Mouse (Mus musculus): ENCODE results near the gene Cacfd1.

The Cacfd1 gene

GRCm38 (mm10) chr2:27009714-27010244 lies at the start of gene Cacfd1:
TSS of gene Cacfd1 (plus strand) at chr2:27009926.
- no peak for TF ChIP-seq CTCF (conservative IDR thresholded peaks at IDR 0.05; ENCODE audit: low read length)
- no peak for TF ChIP-seq NANOG (IDR thresholded peaks at IDR 0.05; ENCODE audit: borderline replicate concordance, low read length)
- TF ChIP-seq POU5F1 (IDR thresholded peaks at IDR 0.05; ENCODE audit: borderline replicate concordance, low read length): no peak

DNA sequence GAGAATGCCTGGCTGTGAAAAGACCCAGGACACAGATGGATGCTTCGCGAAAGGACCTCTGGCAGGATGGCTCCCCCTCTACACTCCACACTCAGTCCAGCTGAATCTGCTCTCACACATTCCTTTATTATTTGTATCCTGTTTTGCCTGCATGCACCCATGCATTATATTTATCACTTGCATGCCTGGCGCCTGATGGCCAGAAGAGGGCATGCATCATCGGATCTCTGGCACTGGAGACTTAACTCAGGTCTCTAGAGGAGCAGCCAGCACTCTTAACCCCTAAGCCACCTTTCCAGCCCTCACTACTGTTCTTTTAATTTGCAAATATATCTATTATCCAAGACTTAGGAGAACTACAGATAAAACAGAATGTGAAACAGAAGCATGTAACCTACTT lies 49.0 kb upstream of the Cacfd1 start:
- H3K36me3 ChIP-seq (ENCODE audit: insufficient read depth, low read length): peaks cover 71% of the 10 kb centered on the region
- no peak for TF ChIP-seq NANOG (IDR thresholded peaks at IDR 0.05; ENCODE audit: borderline replicate concordance, low read length)
- no peak; the same call in 1 of the 2 replicates for TF ChIP-seq CTCF (conservative IDR thresholded peaks at IDR 0.05; ENCODE audit: low read length)
- no peak for TF ChIP-seq POU5F1 (IDR thresholded peaks at IDR 0.05; ENCODE audit: borderline replicate concordance, low read length)
- peaks cover 39% of the 10 kb centered on the region for H3K4me1 ChIP-seq (replicated peaks; ENCODE audit: low read depth, low read length)
- H3K9me3 ChIP-seq (ENCODE audit: low read length): no peaks in the 10 kb centered on the region
- H3K4me3 ChIP-seq (replicated peaks; ENCODE audit: low read length): no peak overlapping the region
- H3K27me3 ChIP-seq (ENCODE audit: insufficient read depth, low read length): no peaks in the 10 kb centered on the region

More at GRCm38 (mm10) chr2:27009714-27010244, at the start of gene Cacfd1:
- Histone ChIP-seq H3K9me3 (ENCODE audit: low read length) (no peaks in the 10 kb centered on the region), H3K27me3 (ENCODE audit: insufficient read depth, low read length) (peaks cover 7% of the 10 kb centered on the region; the same call in 1 of the 2 replicates), H3K4me3 (replicated peaks; ENCODE audit: low read length) (peak within 1 kb of the TSS; percentile 90), H3K36me3 (ENCODE audit: insufficient read depth, low read length) (peaks cover 13% of the 10 kb centered on the region), H3K4me1 (replicated peaks; ENCODE audit: low read depth, low read length) (peaks cover 26% of the 10 kb centered on the region)

- H3K4me1 ChIP-seq (replicated peaks; ENCODE audit: low read depth, low read length): peaks cover 39% of the 10 kb centered on the region
- TF ChIP-seq POU5F1 (IDR thresholded peaks at IDR 0.05; ENCODE audit: borderline replicate concordance, low read length) (peak; percentile 88), NANOG (IDR thresholded peaks at IDR 0.05; ENCODE audit: borderline replicate concordance, low read length) (no peak)
- H3K36me3 ChIP-seq (ENCODE audit: insufficient read depth, low read length): peaks cover 38% of the 10 kb centered on the region
- H3K27me3 ChIP-seq (ENCODE audit: insufficient read depth, low read length): no peaks in the 10 kb centered on the region
- peak within 1 kb of the TSS; percentile 93 for H3K4me3 ChIP-seq (replicated peaks; ENCODE audit: low read length)
- H3K9me3 ChIP-seq (ENCODE audit: low read length): no peaks in the 10 kb centered on the region
Measured at GRCm38 (mm10) chr2:26963923-26964723, 45.6 kb upstream of the Cacfd1 start, which contains the start of gene Rexo4. TSS of gene Rexo4 (minus strand) at chr2:26964386.

DNA sequence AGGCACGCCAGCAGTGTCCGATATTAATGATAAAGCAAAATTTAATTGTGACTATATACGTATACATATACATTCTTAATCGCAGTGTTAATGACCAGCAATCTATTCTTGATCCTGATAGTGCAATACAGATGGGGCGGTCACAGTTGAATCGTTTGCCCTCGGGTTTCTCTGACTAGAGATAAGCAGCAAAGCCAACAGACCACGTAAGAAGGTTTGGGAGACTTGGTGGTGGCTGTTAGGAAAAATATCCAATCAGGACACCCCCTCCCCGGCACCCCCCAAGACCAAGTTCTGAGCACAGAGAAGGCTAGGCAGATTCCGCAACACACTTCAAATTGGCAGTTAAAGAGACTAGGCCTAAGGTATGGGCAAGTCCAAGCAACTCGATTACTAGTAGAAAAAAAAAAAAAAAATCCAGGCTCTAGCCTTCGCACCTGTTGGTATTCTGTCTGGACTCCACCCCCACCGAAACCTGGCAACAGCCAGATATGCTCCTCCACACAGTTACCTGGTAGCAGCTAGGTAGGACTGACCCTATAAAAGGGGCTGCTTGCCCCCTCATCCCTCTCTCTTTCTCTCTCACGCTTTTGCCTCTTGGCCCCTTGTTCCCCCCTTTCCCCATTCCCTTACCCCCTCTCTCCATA lies 44.9 kb upstream of the Cacfd1 start:
- no peak for TF ChIP-seq POU5F1 (IDR thresholded peaks at IDR 0.05; ENCODE audit: borderline replicate concordance, low read length)
- no peak for TF ChIP-seq CTCF (conservative IDR thresholded peaks at IDR 0.05; ENCODE audit: low read length)
- Histone ChIP-seq H3K4me1 (replicated peaks; ENCODE audit: low read depth, low read length) (peaks cover 39% of the 10 kb centered on the region), H3K9me3 (ENCODE audit: low read length) (no peaks in the 10 kb centered on the region), H3K36me3 (ENCODE audit: insufficient read depth, low read length) (peaks cover 34% of the 10 kb centered on the region), H3K27me3 (ENCODE audit: insufficient read depth, low read length) (no peaks in the 10 kb centered on the region), H3K4me3 (replicated peaks; ENCODE audit: low read length) (peak overlapping the region; percentile 93)

DNA sequence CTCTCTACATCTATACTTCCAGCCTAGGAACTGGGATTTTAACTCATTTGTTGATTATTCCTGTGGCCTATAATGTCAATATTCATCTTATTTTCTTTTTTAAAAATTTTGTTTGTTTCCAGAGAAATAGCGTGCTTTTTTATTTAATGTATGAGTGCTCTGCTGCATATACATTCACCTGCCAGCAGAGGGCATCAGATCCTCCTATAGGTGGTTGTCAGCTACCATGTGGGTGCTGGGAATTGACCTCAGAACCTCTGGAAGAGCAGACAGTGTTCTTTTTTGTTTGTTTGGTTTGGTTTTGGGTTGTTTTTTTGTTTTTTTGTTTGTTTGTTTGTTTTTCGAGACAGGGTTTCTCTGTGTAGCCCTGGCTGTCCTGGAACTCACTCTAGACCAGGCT lies 42.5 kb upstream of the Cacfd1 start:
- TF ChIP-seq NANOG (IDR thresholded peaks at IDR 0.05; ENCODE audit: borderline replicate concordance, low read length): no peak
- peak; percentile 84 for TF ChIP-seq CTCF (conservative IDR thresholded peaks at IDR 0.05; ENCODE audit: low read length)
- TF ChIP-seq POU5F1 (IDR thresholded peaks at IDR 0.05; ENCODE audit: borderline replicate concordance, low read length): no peak
- Histone ChIP-seq H3K27me3 (ENCODE audit: insufficient read depth, low read length) (no peaks in the 10 kb centered on the region), H3K4me3 (replicated peaks; ENCODE audit: low read length) (no peak overlapping the region), H3K9me3 (ENCODE audit: low read length) (no peaks in the 10 kb centered on the region), H3K36me3 (ENCODE audit: insufficient read depth, low read length) (peaks cover 9% of the 10 kb centered on the region), H3K4me1 (replicated peaks; ENCODE audit: low read depth, low read length) (peaks cover 23% of the 10 kb centered on the region)

GRCm38 (mm10) chr2:26973116-26973515 lies 36.6 kb upstream of the Cacfd1 start, which contains the start of gene Adamts13:
TSS of gene Adamts13 (plus strand) at chr2:26973416.
- Histone ChIP-seq H3K4me1 (replicated peaks; ENCODE audit: low read depth, low read length) (no peaks in the 10 kb centered on the region), H3K36me3 (ENCODE audit: insufficient read depth, low read length) (no peaks in the 10 kb centered on the region), H3K9me3 (ENCODE audit: low read length) (no peaks in the 10 kb centered on the region), H3K27me3 (ENCODE audit: insufficient read depth, low read length) (peaks cover 6% of the 10 kb centered on the region), H3K4me3 (replicated peaks; ENCODE audit: low read length) (no peak within 1 kb of the TSS)
- TF ChIP-seq POU5F1 (IDR thresholded peaks at IDR 0.05; ENCODE audit: borderline replicate concordance, low read length) (no peak), CTCF (conservative IDR thresholded peaks at IDR 0.05; ENCODE audit: low read length) (no peak), NANOG (IDR thresholded peaks at IDR 0.05; ENCODE audit: borderline replicate concordance, low read length) (no peak)

- Histone ChIP-seq H3K4me1 (replicated peaks; ENCODE audit: low read depth, low read length) (no peaks in the 10 kb centered on the region), H3K9me3 (ENCODE audit: low read length) (no peaks in the 10 kb centered on the region), H3K4me3 (replicated peaks; ENCODE audit: low read length) (no peak overlapping the region), H3K36me3 (ENCODE audit: insufficient read depth, low read length) (no peaks in the 10 kb centered on the region), H3K27me3 (ENCODE audit: insufficient read depth, low read length) (peaks cover 6% of the 10 kb centered on the region)
- TF ChIP-seq POU5F1 (IDR thresholded peaks at IDR 0.05; ENCODE audit: borderline replicate concordance, low read length) (no peak), CTCF (conservative IDR thresholded peaks at IDR 0.05; ENCODE audit: low read length) (no peak), NANOG (IDR thresholded peaks at IDR 0.05; ENCODE audit: borderline replicate concordance, low read length) (no peak)
Measured at GRCm38 (mm10) chr2:26973960-26974359, 35.8 kb upstream of the Cacfd1 start.

DNA sequence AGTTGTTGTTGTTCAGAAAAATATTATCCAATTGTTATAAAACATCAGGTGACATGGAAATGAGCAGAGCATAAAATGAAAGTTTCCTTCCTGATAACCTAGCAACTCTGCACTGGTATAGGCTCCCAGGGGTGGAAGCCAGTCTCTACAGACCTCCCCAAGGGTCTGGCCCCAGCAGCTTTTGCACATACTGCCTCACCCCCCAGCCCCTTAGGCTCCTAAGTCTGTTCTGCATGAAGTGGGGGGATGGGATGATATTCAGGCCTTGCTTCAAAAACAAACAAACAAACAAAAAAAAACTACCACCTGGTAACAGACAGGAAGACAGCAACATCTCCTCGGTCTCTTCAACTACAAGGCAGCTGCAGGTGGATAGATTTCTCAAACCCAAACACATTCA lies 29.4 kb upstream of the Cacfd1 start:
- no peaks in the 10 kb centered on the region for H3K36me3 ChIP-seq (ENCODE audit: insufficient read depth, low read length)
- no peak for TF ChIP-seq CTCF (conservative IDR thresholded peaks at IDR 0.05; ENCODE audit: low read length)
- no peak for TF ChIP-seq POU5F1 (IDR thresholded peaks at IDR 0.05; ENCODE audit: borderline replicate concordance, low read length)
- TF ChIP-seq NANOG (IDR thresholded peaks at IDR 0.05; ENCODE audit: borderline replicate concordance, low read length): no peak
- H3K27me3 ChIP-seq (ENCODE audit: insufficient read depth, low read length): peaks cover 6% of the 10 kb centered on the region; the same call in 1 of the 2 replicates

More for the DNA sequence above, 29.4 kb upstream of the Cacfd1 start:
- no peak overlapping the region for H3K4me3 ChIP-seq (replicated peaks; ENCODE audit: low read length)
- 0 out of 2 replicates have a peak, but pooled peaks cover 7% of the 10 kb centered on the region for H3K4me1 ChIP-seq (replicated peaks; ENCODE audit: low read depth, low read length)
- no peaks in the 10 kb centered on the region for H3K9me3 ChIP-seq (ENCODE audit: low read length)

Measured in E14TG2a.4 (cell line).